Mouse (Mus musculus) liver, embryonic 14.5 days (tissue): ENCODE measurements around the gene Itgb7.

Experiments used
- CTCF ChIP-seq: IDR thresholded peaks from 2 replicates; pipeline ENCODE4 v1.5.1; 2016; ENCODE audit warnings: antibody characterized with exemption, low read depth, control low read depth
- EP300 ChIP-seq: IDR thresholded peaks from 2 replicates; pipeline ENCODE4 v1.6.1; 2016; ENCODE audit warnings: antibody characterized with exemption, low read depth

DNA sequence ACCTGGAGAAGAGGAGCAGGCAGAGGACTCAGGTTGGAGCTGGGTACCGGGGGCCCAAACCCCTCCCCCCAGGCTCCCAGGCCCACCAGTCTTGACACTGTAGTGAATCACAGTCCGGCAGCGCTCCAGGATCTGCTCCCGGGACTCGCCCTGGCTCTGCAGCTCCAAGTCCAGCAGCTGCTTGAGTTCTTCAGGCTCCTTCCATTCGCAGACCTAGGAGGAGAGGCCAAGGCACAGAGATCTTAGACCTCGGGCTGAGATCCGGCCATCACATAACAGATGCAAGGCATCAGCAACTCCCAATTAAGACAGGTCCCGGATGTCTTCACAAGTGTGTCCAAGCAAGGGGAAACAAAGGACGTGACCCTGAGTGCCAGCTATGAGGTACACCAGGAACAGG lies 43.6 kb downstream of the Itgb7 start:
- no peak for TF ChIP-seq CTCF
- TF ChIP-seq EP300 = no peak
